Mouse (Mus musculus): Measurements from ENCODE around the gene Uevld. TPM values are rescaled to one million over a fixed set of nuclear protein-coding genes. Genes with fewer than 3 reads are reported as not detected.

Gene Uevld
- polyA plus RNA-seq, 2 experiments from 2014 or later = 7.5 to 9.0 TPM

Other genes with a start within 250 kb of the Uevld start
- 10 to 100 TPM; 16.0 to 20.2 TPM for gene Saal1, start 247.8 kb downstream of the Uevld start, polyA plus RNA-seq (2017; shearing (Covaris generic))
- gene Saa3, start 242.8 kb downstream of the Uevld start, polyA plus RNA-seq (2017; shearing (Covaris generic)) = not detected
- gene Saa4, start 225.9 kb downstream of the Uevld start, polyA plus RNA-seq (2017; shearing (Covaris generic)) = not detected
- gene Saa1, start 215.5 kb downstream of the Uevld start, polyA plus RNA-seq (2017; shearing (Covaris generic)) = not detected
- not detected for gene Saa2, start 206.7 kb downstream of the Uevld start, polyA plus RNA-seq (2017; shearing (Covaris generic))
- gene Hps5, start 162.5 kb downstream of the Uevld start, polyA plus RNA-seq (2017; shearing (Covaris generic)) = 10 to 100 TPM; 14.2 to 26.1 TPM
- gene Gtf2h1, start 162.4 kb downstream of the Uevld start, polyA plus RNA-seq (2017; shearing (Covaris generic)) = 10 to 100 TPM; 20.7 to 28.1 TPM
- gene Ldha, start 117.1 kb downstream of the Uevld start, polyA plus RNA-seq (2017; shearing (Covaris generic)) = 100 to 1,000 TPM; 817 to 958 TPM
- not detected for gene Ldhc, start 97.3 kb downstream of the Uevld start, polyA plus RNA-seq (2017; shearing (Covaris generic))
- gene Tsg101, start 38.6 kb downstream of the Uevld start, polyA plus RNA-seq (2017; shearing (Covaris generic)) = 100 to 1,000 TPM in 1 of 2 experiments, 10 to 100 TPM in 1; 78.3 to 102 TPM
- not detected for gene Gm9999, start 25.1 kb upstream of the Uevld start, polyA plus RNA-seq (2017; shearing (Covaris generic))
- gene Spty2d1, start 49.9 kb upstream of the Uevld start, polyA plus RNA-seq (2017; shearing (Covaris generic)) = 10 to 100 TPM; 29.0 to 60.4 TPM
- 1 to 10 TPM; 4.5 to 6.0 TPM for gene Tmem86a, start 92.1 kb upstream of the Uevld start, polyA plus RNA-seq (2017; shearing (Covaris generic))
- gene Ptpn5, start 175.2 kb upstream of the Uevld start, polyA plus RNA-seq (2017; shearing (Covaris generic)) = 10 to 100 TPM in 1 of 2 experiments, 1 to 10 TPM in 1; 9.8 to 17.8 TPM
- not detected for gene Mrgpra6, start 246.4 kb upstream of the Uevld start, polyA plus RNA-seq (2017; shearing (Covaris generic))

Data from CD4-positive, CD25-positive, alpha-beta regulatory T cell, adult 4 months (primary cell).